Mouse (Mus musculus): ENCODE results near the gene Ip6k3. TPM values are rescaled to one million over a fixed set of nuclear protein-coding genes. Genes with fewer than 3 reads are reported as not detected.
A peak's percentile ranks its signal among the peaks of the same experiment; 100 is the strongest.

The Ip6k3 gene
- polyA plus RNA-seq, 1 experiment from 2014 or later: not detected

- Histone ChIP-seq H3K4me1 (peaks cover 35% of the 10 kb centered on the region), H3K27ac (no peak overlapping the region), H3K9me3 (replicated peaks) (no peaks in the 10 kb centered on the region), H3K36me3 (no peaks in the 10 kb centered on the region), H3K27me3 (ENCODE audit: low read depth, poor library complexity, severe bottlenecking) (peaks cover 4% of the 10 kb centered on the region; the same call in 1 of the 2 replicates), H3K4me3 (no peak overlapping the region)
- no peak for DNase-seq (ENCODE audit: low spot score)
- 93% methylated on average over 9 of the region's 9 CpGs for WGBS
Measured at GRCm38 (mm10) chr17:27178019-27178418, 10.4 kb upstream of the Ip6k3 start.

DNA sequence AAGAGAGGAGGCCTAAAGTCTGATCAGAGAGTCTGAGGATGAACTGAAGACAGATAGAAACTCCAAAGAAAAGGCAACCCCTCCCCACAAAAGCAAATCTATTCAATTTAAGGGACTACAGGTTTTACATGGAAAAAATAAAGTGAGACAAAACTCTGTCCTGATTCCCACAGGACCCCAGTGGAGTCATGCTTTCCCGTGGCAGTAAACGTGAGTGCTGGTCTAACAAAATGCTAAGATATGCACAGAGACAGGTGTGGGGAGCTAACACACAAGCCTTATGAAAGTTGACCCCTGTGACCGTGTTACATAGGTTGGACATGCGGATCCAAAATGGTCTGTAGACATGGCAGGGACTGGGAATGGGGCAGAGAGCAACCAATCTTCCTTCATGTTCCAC is 9.2 kb upstream of the Ip6k3 start:
- H3K4me1 ChIP-seq: peaks cover 37% of the 10 kb centered on the region
- no peaks in the 10 kb centered on the region for H3K9me3 ChIP-seq (replicated peaks)
- H3K4me3 ChIP-seq: no peak overlapping the region
- H3K36me3 ChIP-seq: no peaks in the 10 kb centered on the region
- no peak overlapping the region for H3K27ac ChIP-seq
- DNase-seq (ENCODE audit: low spot score): no peak
- WGBS: 94% methylated on average over 4 of the region's 4 CpGs
- H3K27me3 ChIP-seq (ENCODE audit: low read depth, poor library complexity, severe bottlenecking): no peaks in the 10 kb centered on the region

- Histone ChIP-seq H3K27ac (0 out of 2 replicates have a peak overlapping the region, but pooled peaks have one; percentile 50), H3K36me3 (no peaks in the 10 kb centered on the region), H3K4me3 (no peak overlapping the region), H3K4me1 (peaks cover 40% of the 10 kb centered on the region), H3K27me3 (ENCODE audit: low read depth, poor library complexity, severe bottlenecking) (no peaks in the 10 kb centered on the region), H3K9me3 (replicated peaks) (no peaks in the 10 kb centered on the region)
- no peak for DNase-seq (ENCODE audit: low spot score)
- 80% methylated on average over 3 of the region's 3 CpGs for WGBS
Measured at GRCm38 (mm10) chr17:27176287-27176686, 8.7 kb upstream of the Ip6k3 start.

- WGBS: 29% methylated on average over 14 of the region's 14 CpGs
- H3K27me3 ChIP-seq (ENCODE audit: low read depth, poor library complexity, severe bottlenecking): no peaks in the 10 kb centered on the region
- peak overlapping the region; percentile 12; the same call in 1 of the 2 replicates for H3K4me3 ChIP-seq
- peak overlapping the region; percentile 50; the same call in 1 of the 2 replicates for H3K27ac ChIP-seq
- H3K36me3 ChIP-seq: no peaks in the 10 kb centered on the region
- H3K9me3 ChIP-seq (replicated peaks): no peaks in the 10 kb centered on the region
- peak; percentile 58 for DNase-seq (ENCODE audit: low spot score)
- H3K4me1 ChIP-seq: peaks cover 50% of the 10 kb centered on the region
Measured at GRCm38 (mm10) chr17:27175196-27175874, 7.7 kb upstream of the Ip6k3 start.

DNA sequence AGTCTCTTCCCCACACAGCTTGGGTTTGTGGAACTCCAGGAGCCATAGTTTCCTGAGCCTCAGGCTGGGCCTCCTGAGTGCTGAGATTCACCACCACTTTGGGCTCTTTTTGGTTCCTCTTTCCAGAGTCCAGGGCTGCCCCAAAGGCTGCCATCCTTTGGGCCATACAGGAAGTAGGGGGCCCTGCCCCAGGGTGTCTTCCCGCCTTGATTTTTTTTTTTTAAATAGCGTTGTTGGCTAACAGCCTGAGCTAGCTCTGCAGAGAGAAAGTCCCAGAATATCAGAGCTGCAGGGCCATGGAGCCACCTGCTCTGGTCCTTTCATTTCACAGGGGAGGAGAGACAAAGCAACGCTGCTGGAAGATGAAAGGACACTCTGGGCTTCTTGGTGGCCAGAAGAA is 6.1 kb upstream of the Ip6k3 start:
- H3K4me1 ChIP-seq: peaks cover 52% of the 10 kb centered on the region

DNA sequence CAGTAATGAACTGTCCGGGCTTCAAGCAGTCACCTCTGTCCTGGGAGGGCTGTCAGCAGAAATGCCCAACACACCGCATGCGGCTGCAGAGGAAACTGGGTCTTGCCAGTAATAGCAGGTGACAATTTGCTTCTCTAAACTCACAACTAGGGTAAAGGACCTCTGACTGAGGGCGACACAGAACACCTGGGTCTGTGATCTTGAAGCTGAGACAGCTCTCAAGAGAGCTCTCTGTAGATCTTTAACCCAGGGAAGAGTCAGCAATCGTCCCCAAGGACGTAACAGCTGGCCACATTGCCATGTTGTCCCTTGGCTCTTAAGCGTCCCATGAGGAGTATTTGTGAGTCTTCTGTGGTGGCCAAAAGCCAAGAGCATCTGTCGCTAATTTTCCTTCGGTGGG is 4.9 kb upstream of the Ip6k3 start:
- Histone ChIP-seq H3K4me3 (no peak overlapping the region), H3K36me3 (no peaks in the 10 kb centered on the region), H3K27ac (no peak overlapping the region), H3K4me1 (peaks cover 55% of the 10 kb centered on the region), H3K9me3 (replicated peaks) (no peaks in the 10 kb centered on the region), H3K27me3 (ENCODE audit: low read depth, poor library complexity, severe bottlenecking) (no peaks in the 10 kb centered on the region)
- DNase-seq (ENCODE audit: low spot score): no peak
- 90% methylated on average over 9 of the region's 9 CpGs for WGBS

More for the DNA sequence above, 6.1 kb upstream of the Ip6k3 start:
- H3K27me3 ChIP-seq (ENCODE audit: low read depth, poor library complexity, severe bottlenecking): no peaks in the 10 kb centered on the region
- H3K27ac ChIP-seq: no peak overlapping the region
- H3K4me3 ChIP-seq: no peak overlapping the region
- H3K9me3 ChIP-seq (replicated peaks): no peaks in the 10 kb centered on the region
- 84% methylated on average over 3 of the region's 3 CpGs for WGBS
- no peak for DNase-seq (ENCODE audit: low spot score)
- H3K36me3 ChIP-seq: no peaks in the 10 kb centered on the region

GRCm38 (mm10) chr17:27171121-27171520 is 3.5 kb upstream of the Ip6k3 start:
- H3K27ac ChIP-seq: peak overlapping the region; percentile 82
- no peaks in the 10 kb centered on the region for H3K9me3 ChIP-seq (replicated peaks)
- 83% methylated on average over 5 of the region's 5 CpGs for WGBS
- no peak overlapping the region for H3K4me3 ChIP-seq
- DNase-seq (ENCODE audit: low spot score): no peak
- peaks cover 54% of the 10 kb centered on the region for H3K4me1 ChIP-seq
- H3K36me3 ChIP-seq: no peaks in the 10 kb centered on the region
- H3K27me3 ChIP-seq (ENCODE audit: low read depth, poor library complexity, severe bottlenecking): no peaks in the 10 kb centered on the region

GRCm38 (mm10) chr17:27169952-27170695 is 2.5 kb upstream of the Ip6k3 start:
- no peaks in the 10 kb centered on the region for H3K9me3 ChIP-seq (replicated peaks)
- no peaks in the 10 kb centered on the region for H3K36me3 ChIP-seq
- peaks cover 52% of the 10 kb centered on the region for H3K4me1 ChIP-seq
- no peak for DNase-seq (ENCODE audit: low spot score)
- H3K27me3 ChIP-seq (ENCODE audit: low read depth, poor library complexity, severe bottlenecking): no peaks in the 10 kb centered on the region
- peak overlapping the region; percentile 82 for H3K27ac ChIP-seq
- H3K4me3 ChIP-seq: no peak overlapping the region
- WGBS: 68% methylated on average over 11 of the region's 11 CpGs

DNA sequence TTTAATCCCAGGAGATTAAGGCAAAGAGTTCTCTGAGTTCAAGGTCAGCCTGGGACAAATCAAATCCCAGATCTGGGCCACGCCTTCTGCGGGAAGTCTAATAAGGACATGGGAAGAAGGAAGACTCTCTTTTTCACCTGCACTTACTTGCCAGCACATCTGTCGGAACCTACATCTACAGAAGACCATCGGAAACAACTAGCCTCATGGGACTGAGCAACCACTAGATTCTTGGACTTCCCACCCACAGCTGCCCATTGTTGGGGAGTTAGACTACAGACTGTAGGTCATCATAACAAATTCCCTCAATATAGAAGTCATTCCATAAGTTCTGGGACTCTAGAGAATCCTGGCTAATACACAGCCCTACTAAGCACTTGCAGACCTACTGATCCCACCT is 974 bp upstream of the Ip6k3 start:
- H3K27ac ChIP-seq: peak overlapping the region; percentile 82; the same call in 1 of the 2 replicates
- no peak overlapping the region for H3K4me3 ChIP-seq
- H3K9me3 ChIP-seq (replicated peaks): no peaks in the 10 kb centered on the region
- H3K27me3 ChIP-seq (ENCODE audit: low read depth, poor library complexity, severe bottlenecking): no peaks in the 10 kb centered on the region
- DNase-seq (ENCODE audit: low spot score): no peak
- peaks cover 48% of the 10 kb centered on the region for H3K4me1 ChIP-seq
- H3K36me3 ChIP-seq: no peaks in the 10 kb centered on the region
- WGBS: 97% methylated on average over 4 of the region's 4 CpGs

DNA sequence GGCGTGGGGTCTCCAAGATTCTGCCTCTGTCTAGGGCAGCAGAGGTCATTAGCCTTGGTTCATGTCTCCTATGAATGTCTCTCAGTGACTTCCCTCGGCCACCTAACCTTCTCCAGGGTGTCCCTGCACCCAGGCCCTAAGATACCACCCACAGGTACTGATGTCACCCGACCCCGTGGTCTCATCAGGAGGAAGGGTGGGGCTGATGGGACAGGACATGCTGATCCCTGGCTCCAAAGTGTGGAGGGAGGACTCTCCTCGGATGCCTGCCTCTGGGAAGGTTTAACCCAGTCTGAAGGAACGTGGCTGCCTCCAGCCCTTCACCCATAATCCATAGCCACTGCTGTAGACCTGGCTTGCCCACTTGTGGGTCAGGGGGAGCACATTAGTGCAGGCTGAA is 694 bp downstream of the Ip6k3 start:
- Histone ChIP-seq H3K27ac (no peak overlapping the region), H3K27me3 (ENCODE audit: low read depth, poor library complexity, severe bottlenecking) (no peaks in the 10 kb centered on the region), H3K4me1 (peaks cover 43% of the 10 kb centered on the region), H3K9me3 (replicated peaks) (no peaks in the 10 kb centered on the region), H3K4me3 (no peak overlapping the region), H3K36me3 (no peaks in the 10 kb centered on the region)
- no peak for DNase-seq (ENCODE audit: low spot score)
- WGBS: 84% methylated on average over 6 of the region's 6 CpGs

DNA sequence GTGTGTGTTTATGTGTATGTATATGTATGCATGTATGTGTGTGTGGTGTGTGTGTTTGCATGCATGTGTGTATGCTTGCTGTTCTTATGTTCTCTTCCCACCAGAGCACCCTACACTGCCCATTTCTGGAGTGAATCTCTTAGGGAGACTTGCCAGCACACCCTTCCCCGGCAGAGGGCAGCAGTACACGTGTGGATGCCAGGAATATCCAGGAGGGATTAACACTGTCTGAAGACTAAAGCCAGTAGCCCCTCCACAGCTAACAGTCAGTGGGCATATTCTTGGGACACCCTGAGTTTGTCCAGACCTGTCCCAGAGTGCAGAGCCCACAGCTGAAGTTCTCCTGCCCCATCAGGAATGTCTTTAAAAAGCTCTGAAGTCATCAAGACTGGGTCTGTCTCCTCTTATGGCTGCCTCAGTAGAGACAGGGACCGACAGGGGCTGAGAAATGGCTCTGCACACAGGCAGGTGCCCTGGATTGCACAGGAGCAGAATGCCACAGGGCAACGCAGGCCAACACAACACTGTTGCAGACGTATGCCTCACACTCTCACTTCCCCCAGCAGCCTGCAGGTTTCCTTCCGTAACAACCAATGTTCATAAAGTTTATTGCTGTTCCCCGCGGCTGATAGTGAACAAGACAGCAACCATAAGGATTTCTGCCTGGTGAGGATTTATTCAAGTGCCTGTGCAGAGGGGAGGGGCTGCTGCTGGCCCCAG is 2.4 kb downstream of the Ip6k3 start:
- Histone ChIP-seq H3K9me3 (replicated peaks) (no peaks in the 10 kb centered on the region), H3K4me1 (peaks cover 29% of the 10 kb centered on the region), H3K27ac (0 out of 2 replicates have a peak overlapping the region, but pooled peaks have one; percentile 38), H3K27me3 (ENCODE audit: low read depth, poor library complexity, severe bottlenecking) (no peaks in the 10 kb centered on the region), H3K36me3 (no peaks in the 10 kb centered on the region), H3K4me3 (no peak overlapping the region)
- WGBS: 59% methylated on average over 8 of the region's 8 CpGs
- DNase-seq (ENCODE audit: low spot score): no peak

- no peaks in the 10 kb centered on the region for H3K9me3 ChIP-seq (replicated peaks)
- 0 out of 2 replicates have a peak overlapping the region, but pooled peaks have one; percentile 50 for H3K27ac ChIP-seq
- H3K4me3 ChIP-seq: no peak overlapping the region
- H3K36me3 ChIP-seq: no peaks in the 10 kb centered on the region
- peaks cover 16% of the 10 kb centered on the region for H3K4me1 ChIP-seq
- WGBS: 82% methylated on average over 4 of the region's 4 CpGs
- H3K27me3 ChIP-seq (ENCODE audit: low read depth, poor library complexity, severe bottlenecking): no peaks in the 10 kb centered on the region
- no peak for DNase-seq (ENCODE audit: low spot score)
Measured at GRCm38 (mm10) chr17:27160905-27161304, 6.7 kb downstream of the Ip6k3 start.

GRCm38 (mm10) chr17:27159169-27159568 is 8.4 kb downstream of the Ip6k3 start:
- DNase-seq (ENCODE audit: low spot score): no peak
- H3K4me3 ChIP-seq: no peak overlapping the region
- H3K27ac ChIP-seq: 0 out of 2 replicates have a peak overlapping the region, but pooled peaks have one; percentile 0
- H3K4me1 ChIP-seq: peaks cover 25% of the 10 kb centered on the region
- 72% methylated on average over 7 of the region's 7 CpGs for WGBS
- H3K9me3 ChIP-seq (replicated peaks): no peaks in the 10 kb centered on the region
- no peaks in the 10 kb centered on the region for H3K27me3 ChIP-seq (ENCODE audit: low read depth, poor library complexity, severe bottlenecking)
- H3K36me3 ChIP-seq: no peaks in the 10 kb centered on the region
